Mouse (Mus musculus) spleen, adult 2 months (tissue): Measurements from ENCODE around the gene Eif2b3. TPM values are rescaled to one million over a fixed set of nuclear protein-coding genes. Genes with fewer than 3 reads are reported as not detected.

Source experiments
- DNase-seq, 2 experiments: peaks; one replicate each; pipeline versions ENCODE4 v3.0.0 to v3.0.0-alpha.2; 2012 to 2021; ENCODE audit warnings: low spot score in 2 of 2, low read depth in 1 of 2
- H3K27ac ChIP-seq: fragments of 200-500 bp; 2 replicates; pipeline ENCODE4 v1.5.1; 2012; ENCODE audit warnings: low read length, inconsistent platforms; ENCODE audit not compliant: insufficient read depth
- H3K27me3 ChIP-seq: fragments of 200-500 bp; 2 replicates; pipeline ENCODE4 v1.6.1; 2012; ENCODE audit warnings: mild to moderate bottlenecking, moderate library complexity, low read length, inconsistent platforms; ENCODE audit not compliant: control insufficient read depth, insufficient read depth
- H3K36me3 ChIP-seq: fragments of 200-500 bp; 2 replicates; pipeline ENCODE4 v1.6.1; 2012; ENCODE audit warnings: mild to moderate bottlenecking, low read length, inconsistent platforms; ENCODE audit not compliant: control insufficient read depth, insufficient read depth
- H3K4me1 ChIP-seq: fragments of 200-500 bp; 2 replicates; pipeline ENCODE4 v1.6.1; 2011; ENCODE audit warnings: inconsistent platforms; ENCODE audit not compliant: control insufficient read depth, insufficient read depth, insufficient read length
- H3K4me3 ChIP-seq: fragments of 200-500 bp; 2 replicates; pipeline ENCODE4 v1.5.1; 2011; ENCODE audit warnings: mild to moderate bottlenecking, inconsistent platforms; ENCODE audit not compliant: insufficient read depth, insufficient read length; ENCODE audit errors: extremely low read depth
- CTCF ChIP-seq: fragments of 200-500 bp; IDR thresholded peaks from 2 replicates; pipeline ENCODE4 v1.5.1; 2011; ENCODE audit warnings: mild to moderate bottlenecking, inconsistent platforms; ENCODE audit not compliant: insufficient read depth, insufficient read length, insufficient replicate concordance; ENCODE audit errors: extremely low read depth
- POLR2A ChIP-seq: fragments of 200-500 bp; IDR thresholded peaks from 2 replicates; pipeline ENCODE4 v1.6.1; 2011; ENCODE audit warnings: low read depth, low read length, inconsistent platforms
- WGBS: fragments of 180-500 bp; shearing (Covaris S2); methylation state at CpG from one replicate; pipeline ENCODE4 v1.1.7; 2018; 5-methylcytosine and 5-hydroxymethylcytosine counted together
- polyA plus RNA-seq: library from polyadenylated mRNA; depleted of rRNA; stranded (reverse); fragments of >200 nt; gene quantifications from 2 replicates; pipeline ENCODE4 v1.2.3, GENCODE M21; 2012

Gene Eif2b3
- polyA plus RNA-seq, 1 experiment, result 3.6 TPM

- Histone ChIP-seq H3K27me3 (no peaks in the 10 kb centered on the region), H3K4me3 (no peak overlapping the region), H3K27ac (no peak overlapping the region), H3K36me3 (0 out of 2 replicates have a peak, but pooled peaks cover 2% of the 10 kb centered on the region), H3K4me1 (peaks cover 7% of the 10 kb centered on the region)
- no peak for TF ChIP-seq POLR2A
- peak; percentile 74; the same call in 1 of the 2 replicates for TF ChIP-seq CTCF
- DNase-seq, result peak; percentile 49 to 71
- WGBS, result 12% methylated on average over 7 of the region's 7 CpGs
These were observed 27.8 kb upstream of the Eif2b3 start for GRCm38 (mm10) chr4:116991366-116991765.

- TF ChIP-seq POLR2A, result no peak; the same call in 1 of the 2 replicates
- TF ChIP-seq CTCF, result no peak
- Histone ChIP-seq H3K4me3 (peak within 1 kb of the TSS; percentile 91), H3K36me3 (peaks cover 8% of the 10 kb centered on the region), H3K27me3 (no peaks in the 10 kb centered on the region), H3K4me1 (peaks cover 7% of the 10 kb centered on the region), H3K27ac (peak within 1 kb of the TSS; percentile 38)
- peak; percentile 91 to 92 for DNase-seq
- WGBS, result 3% methylated on average over 38 of the region's 38 CpGs
These were observed 25.3 kb upstream of the Eif2b3 start, which contains the start of gene Urod for GRCm38 (mm10) chr4:116993672-116994621. Urod (minus strand) TSS chr4:116994413.

- under 1% methylated on average over 57 of the region's 58 CpGs for WGBS
These were observed 23.9 kb upstream of the Eif2b3 start, which contains the start of gene Hectd3 for GRCm38 (mm10) chr4:116995131-116995797. Hectd3 (plus strand) TSS chr4:116995317.

DNA sequence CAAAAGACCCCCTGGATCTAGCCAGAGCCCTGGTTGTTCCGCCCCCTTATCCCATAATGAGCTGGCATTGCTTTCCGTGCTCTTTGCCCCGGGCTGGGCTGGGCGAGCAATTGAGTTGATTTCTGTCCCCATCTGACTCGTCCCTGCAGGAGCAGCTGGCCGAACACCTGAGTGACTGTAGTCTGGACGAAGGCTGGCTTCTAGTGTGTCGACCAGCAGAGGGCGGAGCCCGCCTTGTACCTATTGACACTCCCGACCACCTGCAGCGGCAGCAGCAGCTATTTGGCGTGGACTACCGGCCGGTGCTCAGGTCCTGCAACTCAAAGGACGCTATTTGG lies 23.4 kb upstream of the Eif2b3 start:
- DNase-seq, result peak in 1 of 2 experiments; percentile 59
- WGBS, result 2% methylated on average over 16 of the region's 16 CpGs
- Histone ChIP-seq H3K27me3 (no peaks in the 10 kb centered on the region), H3K4me3 (peak overlapping the region; percentile 91), H3K36me3 (peaks cover 20% of the 10 kb centered on the region), H3K27ac (peak overlapping the region; percentile 38; the same call in 1 of the 2 replicates), H3K4me1 (peaks cover 7% of the 10 kb centered on the region)
- peak; percentile 27; the same call in 1 of the 2 replicates for TF ChIP-seq CTCF
- no peak for TF ChIP-seq POLR2A

More at GRCm38 (mm10) chr4:116995131-116995797, 23.9 kb upstream of the Eif2b3 start, which contains the start of gene Hectd3:
- H3K27me3 ChIP-seq, result no peaks in the 10 kb centered on the region
- TF ChIP-seq CTCF, result no peak
- H3K4me1 ChIP-seq, result peaks cover 7% of the 10 kb centered on the region
- H3K27ac ChIP-seq, result peak within 1 kb of the TSS; percentile 38
- peak; percentile 36 to 37 for DNase-seq
- H3K36me3 ChIP-seq, result peaks cover 16% of the 10 kb centered on the region
- peak within 1 kb of the TSS; percentile 91 for H3K4me3 ChIP-seq

GRCm38 (mm10) chr4:116999513-117000154 lies 19.6 kb upstream of the Eif2b3 start:
- DNase-seq, result no peak
- 98% methylated on average over 17 of the region's 17 CpGs for whole genome bisulfite sequencing
- H3K36me3 ChIP-seq, result peaks cover 42% of the 10 kb centered on the region
- no peaks in the 10 kb centered on the region for H3K27me3 ChIP-seq
- peaks cover 7% of the 10 kb centered on the region for H3K4me1 ChIP-seq
- no peak overlapping the region for H3K27ac ChIP-seq
- TF ChIP-seq CTCF (no peak), POLR2A (no peak)
- no peak overlapping the region for H3K4me3 ChIP-seq

DNA sequence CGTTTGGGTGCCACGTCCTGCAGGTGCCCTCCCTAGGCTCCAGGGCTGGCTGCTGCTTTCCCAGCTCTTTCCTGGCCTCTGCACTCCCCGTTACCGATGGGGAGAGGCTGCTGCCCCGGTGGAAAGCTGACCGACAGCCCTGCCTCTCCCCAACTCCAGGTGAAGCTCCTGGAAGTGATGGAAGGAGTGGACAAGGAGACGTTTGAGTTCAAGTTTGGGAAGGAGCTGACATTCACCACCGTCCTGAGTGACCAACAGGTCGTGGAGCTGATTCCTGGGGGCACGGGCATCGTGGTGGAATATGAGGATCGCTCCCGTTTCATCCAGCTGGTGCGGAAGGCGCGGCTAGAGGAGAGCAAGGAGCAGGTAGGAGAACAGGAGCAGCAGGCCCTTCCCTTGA lies 17.2 kb upstream of the Eif2b3 start:
- H3K27ac ChIP-seq, result no peak overlapping the region
- DNase-seq, result no peak
- WGBS, result 93% methylated on average over 16 of the region's 16 CpGs
- H3K36me3 ChIP-seq, result peaks cover 41% of the 10 kb centered on the region
- H3K4me3 ChIP-seq, result no peak overlapping the region
- H3K27me3 ChIP-seq, result no peaks in the 10 kb centered on the region
- no peak for TF ChIP-seq CTCF
- TF ChIP-seq POLR2A, result no peak
- H3K4me1 ChIP-seq, result no peaks in the 10 kb centered on the region
